ENCODE assay signal across 22 mouse cellular contexts in genomic region chr6:94171250-94171649, GRCm38 (mm10).
A peak's percentile ranks its signal among the peaks of the same experiment; 100 is the strongest.
DNase-seq lines count a peak whose midpoint lies in the region; ATAC-seq and TF ChIP-seq lines count a peak whose summit lies in the region.
"Had no signal": no experiment of that assay in that cellular context is flagged by ENCODE, and none has a peak within 500 bp of the region (broad histone marks: within the 10 kb centered on the region; RNA-seq: fewer than 3 reads in every experiment).

No protein-coding gene starts in this region.

- intact Hi-C loops in heart, adult 2 months (cut with DNase I): no loop called here
- intact Hi-C loops in heart, postnatal 14 days (cut with DNase I): no loop called here

- peaks cover 6% of the 10 kb centered on the region; the same call in 1 of the 2 replicates for H3K79me2 ChIP-seq in heart, adult 2 months (replicated peaks; ENCODE audit: control insufficient read depth, insufficient read depth, low read length)

- H3K27me3 ChIP-seq in heart, adult 2 months (ENCODE audit: control insufficient read depth, insufficient read depth, low read length): no peaks in the 10 kb centered on the region
- no peaks in the 10 kb centered on the region for H3K27me3 ChIP-seq in kidney, embryonic 16.5 days (ENCODE audit: insufficient read depth, low read length)
- no peaks in the 10 kb centered on the region for H3K27me3 ChIP-seq in heart, embryonic 11.5 days (ENCODE audit: control insufficient read depth, insufficient read depth, low read length)
- H3K27me3 ChIP-seq: forebrain, embryonic 15.5 days; neural tube, embryonic 12.5 days; stomach, embryonic 15.5 days had no signal

- H3K4me3 ChIP-seq in heart, adult 2 months: no peak overlapping the region
- no peak overlapping the region for H3K4me3 ChIP-seq in kidney, embryonic 16.5 days (ENCODE audit: low read length)
- H3K4me3 ChIP-seq in heart, embryonic 11.5 days (ENCODE audit: low read depth, low read length): no peak overlapping the region
- H3K4me3 ChIP-seq: erythroblast, embryonic 14.5 days; forebrain, embryonic 15.5 days; neural tube, embryonic 12.5 days; stomach, embryonic 15.5 days had no signal

- H3K36me3 ChIP-seq in heart, adult 2 months (ENCODE audit: control insufficient read depth, insufficient read depth, low read length): no peaks in the 10 kb centered on the region; the same call in 1 of the 2 replicates
- no peaks in the 10 kb centered on the region for H3K36me3 ChIP-seq in kidney, embryonic 16.5 days (ENCODE audit: insufficient read depth, low read length)
- H3K36me3 ChIP-seq in heart, embryonic 11.5 days (ENCODE audit: control insufficient read depth, insufficient read depth, low read length): no peaks in the 10 kb centered on the region
- H3K36me3 ChIP-seq: forebrain, embryonic 15.5 days; neural tube, embryonic 12.5 days; stomach, embryonic 15.5 days had no signal

- WGBS in heart, adult 2 months: 40% methylated on average over 8 of the region's 8 CpGs
- 42% methylated on average over 8 of the region's 8 CpGs for WGBS in kidney, embryonic 16.5 days
- 46% methylated on average over 8 of the region's 8 CpGs for WGBS in heart, embryonic 11.5 days (ENCODE audit: insufficient replicate concordance)

- H3K9ac ChIP-seq in heart, adult 2 months (ENCODE audit: low read depth, low read length): peak overlapping the region; percentile 16; the same call in 1 of the 2 replicates
- no peak overlapping the region for H3K9ac ChIP-seq in kidney, embryonic 16.5 days (replicated peaks; ENCODE audit: low read length)
- no peak overlapping the region for H3K9ac ChIP-seq in heart, embryonic 11.5 days (ENCODE audit: low read depth, low read length)
- H3K9ac ChIP-seq: forebrain, embryonic 15.5 days; liver, postnatal 0 days; neural tube, embryonic 12.5 days; stomach, embryonic 15.5 days had no signal

- H3K27ac ChIP-seq in heart, adult 2 months: peak overlapping the region; percentile 47
- H3K27ac ChIP-seq in kidney, embryonic 16.5 days (ENCODE audit: low read length): peak overlapping the region; percentile 4; the same call in 1 of the 2 replicates
- peak overlapping the region; percentile 22; the same call in 1 of the 2 replicates for H3K27ac ChIP-seq in heart, embryonic 11.5 days (ENCODE audit: low read depth, low read length)
- H3K27ac ChIP-seq: forebrain, embryonic 15.5 days; hindbrain, postnatal 0 days; macrophage; neural tube, embryonic 12.5 days; stomach, embryonic 15.5 days had no signal

- TF ChIP-seq CTCF in heart, adult 2 months (IDR thresholded peaks at IDR 0.05): no peak

- no peak overlapping the region for H3K4me2 ChIP-seq in kidney, embryonic 16.5 days (replicated peaks; ENCODE audit: low read depth, low read length)
- no peak overlapping the region for H3K4me2 ChIP-seq in heart, embryonic 11.5 days
- H3K4me2 ChIP-seq: forebrain, embryonic 15.5 days; midbrain, embryonic 11.5 days; neural tube, embryonic 12.5 days; stomach, embryonic 15.5 days had no signal

- TF ChIP-seq EP300 in heart, adult 2 months (IDR thresholded peaks at IDR 0.05; ENCODE audit: insufficient read depth, low read depth, low read length): 0 out of 2 replicates have a peak, but pooled peaks have one; percentile 56

- peak in 1 of 2 experiments; percentile 46 for DNase-seq in heart, adult 2 months
- no peak for DNase-seq in heart, postnatal 14 days
- DNase-seq in kidney, adult 9 months: no peak
- DNase-seq in skeletal muscle tissue, adult 2 months (ENCODE audit: low read depth, low spot score): peak; percentile 18
- DNase-seq in left cerebral cortex, adult 11 months (ENCODE audit: low spot score): no peak
- DNase-seq: adrenal gland, adult 2 months; cerebellum, adult 11 months; cerebellum, postnatal 14 days; embryo, embryonic 11 days; liver; liver, postnatal 0 days; spleen, adult 18-20 months had no signal

- peaks cover 13% of the 10 kb centered on the region for H3K4me1 ChIP-seq in heart, adult 2 months (ENCODE audit: control insufficient read depth, insufficient read depth, low read length)
- peaks cover 5% of the 10 kb centered on the region; the same call in 1 of the 2 replicates for H3K4me1 ChIP-seq in kidney, embryonic 16.5 days (ENCODE audit: insufficient read depth, low read length)
- peaks cover 17% of the 10 kb centered on the region for H3K4me1 ChIP-seq in heart, embryonic 11.5 days (ENCODE audit: control insufficient read depth, insufficient read depth, low read length)
- H3K4me1 ChIP-seq: neural tube, embryonic 12.5 days had no signal

- no peaks in the 10 kb centered on the region for H3K9me3 ChIP-seq in kidney, embryonic 16.5 days (ENCODE audit: low read length)
- H3K9me3 ChIP-seq in heart, embryonic 11.5 days (replicated peaks; ENCODE audit: control insufficient read depth, low read length): no peaks in the 10 kb centered on the region
- H3K9me3 ChIP-seq: forebrain, embryonic 15.5 days; neural tube, embryonic 12.5 days; stomach, embryonic 15.5 days had no signal

- no peak for ATAC-seq in kidney, embryonic 16.5 days (ENCODE audit: low FRiP score, low TSS enrichment)
- ATAC-seq in heart, embryonic 11.5 days (replicated peaks; ENCODE audit: insufficient number of reproducible peaks, low FRiP score, low TSS enrichment): no peak
- ATAC-seq in erythroblast, adult 5-6 weeks (replicated peaks; ENCODE audit: low FRiP score, poor library complexity, severe bottlenecking): no peak
- ATAC-seq: forebrain, embryonic 15.5 days; hindbrain, postnatal 0 days; liver, postnatal 0 days had no signal

- TF ChIP-seq POLR2A in heart, adult 2 months (IDR thresholded peaks at IDR 0.05; ENCODE audit: insufficient read depth, low read depth, low read length): no peak
